Mouse (Mus musculus) embryonic fibroblast, embryonic 13.5 days (primary cell): ENCODE results near the gene Tomm20l.

ENCODE experiments used
- CTCF ChIP-seq: IDR thresholded peaks from 2 replicates; pipeline ENCODE4 v1.5.1; 2011; ENCODE audit warnings: mild to moderate bottlenecking, control low read depth, low read length, moderate library complexity, borderline replicate concordance; ENCODE audit not compliant: insufficient read depth
- POLR2A ChIP-seq: IDR thresholded peaks from 2 replicates; pipeline ENCODE4 v1.6.1; 2011; ENCODE audit warnings: low read depth, mild to moderate bottlenecking, control low read depth, low read length, moderate library complexity

DNA sequence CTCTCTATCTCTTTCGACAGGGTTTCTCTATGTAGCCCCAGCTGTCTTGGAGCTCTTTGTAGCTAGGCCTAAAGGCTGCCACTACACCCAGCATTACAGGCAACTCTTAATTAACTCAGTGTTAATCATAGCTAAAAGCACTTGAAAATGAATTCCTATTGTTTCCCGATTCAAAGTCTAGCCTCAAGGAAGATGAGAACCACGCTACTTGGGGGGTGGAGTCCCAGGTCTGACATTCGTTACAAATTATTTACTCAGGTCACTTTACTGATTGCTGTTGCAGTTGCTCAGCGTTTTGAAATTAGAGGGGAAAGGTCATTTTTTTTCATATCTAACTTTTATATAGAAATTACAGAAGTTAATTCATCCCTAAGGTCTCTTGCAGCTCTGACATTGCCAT, 24.4 kb downstream of the Tomm20l start:
- TF ChIP-seq CTCF (no peak), POLR2A (no peak)
